Mouse (Mus musculus) megakaryocyte, embryonic 14.5 days (primary cell): Measurements from ENCODE around the gene Gm13124.
"Not testable (repeated sequence)": the region's sequence is repeated elsewhere in the genome, so short reads cannot be mapped to it uniquely, and the experiment has no call there.

Experiments used
- FLI1 ChIP-seq: IDR thresholded peaks from 2 replicates; pipeline ENCODE4 v1.6.1; 2012; ENCODE audit warnings: low read length, inconsistent platforms, mixed read lengths
- GATA1 ChIP-seq: IDR thresholded peaks from 3 replicates; pipeline ENCODE4 v1.6.1; 2012; ENCODE audit warnings: mixed read lengths, low read length, inconsistent platforms, borderline replicate concordance

GRCm38 (mm10) chr4:144586207-144586606 is 21.3 kb upstream of the Gm13124 start:
- not testable (repeated sequence) for TF ChIP-seq GATA1, FLI1
